Mouse (Mus musculus) embryo, embryonic 10 days (tissue): Measurements from ENCODE around the gene Cd247.

ENCODE experiments used
- DNase-seq: peaks from one replicate; pipeline ENCODE4 v3.0.0-alpha.2; 2015; ENCODE audit warnings: low spot score

Gene Cd247

GRCm38 (mm10) chr1:165853729-165854420 is 65.4 kb downstream of the Cd247 start:
- peak; percentile 83 for DNase-seq

GRCm38 (mm10) chr1:165855759-165856545 is 67.5 kb downstream of the Cd247 start:
- DNase-seq, result no peak

GRCm38 (mm10) chr1:165857279-165857678 is 68.8 kb downstream of the Cd247 start:
- no peak for DNase-seq

GRCm38 (mm10) chr1:165858356-165858755 is 69.9 kb downstream of the Cd247 start:
- peak; percentile 57 for DNase-seq

GRCm38 (mm10) chr1:165860373-165861234 is 72.1 kb downstream of the Cd247 start:
- no peak for DNase-seq

- DNase-seq, result no peak
These were observed 72.7 kb downstream of the Cd247 start for GRCm38 (mm10) chr1:165861235-165861609.

- no peak for DNase-seq
These were observed 73.6 kb downstream of the Cd247 start for GRCm38 (mm10) chr1:165862059-165862458.

- DNase-seq, result no peak
These were observed 76.6 kb downstream of the Cd247 start for GRCm38 (mm10) chr1:165864864-165865795.

- no peak for DNase-seq
These were observed 78.3 kb downstream of the Cd247 start for GRCm38 (mm10) chr1:165866630-165867280.

GRCm38 (mm10) chr1:165868659-165869058 is 80.2 kb downstream of the Cd247 start:
- no peak for DNase-seq

- DNase-seq, result peak; percentile 43
These were observed 86.2 kb downstream of the Cd247 start for GRCm38 (mm10) chr1:165874645-165875044.

GRCm38 (mm10) chr1:165875520-165876284 is 87.2 kb downstream of the Cd247 start:
- no peak for DNase-seq

- DNase-seq, result no peak
These were observed 90.3 kb downstream of the Cd247 start for GRCm38 (mm10) chr1:165878751-165879150.

- DNase-seq, result no peak
These were observed 93.8 kb downstream of the Cd247 start for GRCm38 (mm10) chr1:165882146-165882900.

- no peak for DNase-seq
These were observed 103.2 kb downstream of the Cd247 start for GRCm38 (mm10) chr1:165891686-165892085.

GRCm38 (mm10) chr1:165903596-165903995 is 115.1 kb downstream of the Cd247 start:
- DNase-seq, result no peak

- no peak for DNase-seq
These were observed 119.7 kb downstream of the Cd247 start for GRCm38 (mm10) chr1:165908153-165908552.

- no peak for DNase-seq
These were observed 120.3 kb downstream of the Cd247 start for GRCm38 (mm10) chr1:165908806-165909205.

- DNase-seq, result no peak
These were observed 121.0 kb downstream of the Cd247 start for GRCm38 (mm10) chr1:165909471-165909870.
